Mouse (Mus musculus) embryonic facial prominence, embryonic 14.5 days (tissue): ENCODE measurements around the gene Tmod4. TPM values are rescaled to one million over a fixed set of nuclear protein-coding genes. Genes with fewer than 3 reads are reported as not detected.

Experiments used
- ATAC-seq: fragments of 200-750 bp; cut with Nextera tagmentation; 2 replicates; pipeline ENCODE4 v1.8.0; 2017; ENCODE audit warnings: low read depth, moderate number of reproducible peaks, moderate TSS enrichment
- DNase-seq: peaks from one replicate; pipeline ENCODE4 v3.0.0-alpha.2; 2015; ENCODE audit warnings: low spot score
- H3K27ac ChIP-seq: fragments of 300-500 bp; sonication (generic); replicated peaks from 2 replicates; pipeline ENCODE4 v1.5.1; 2014; ENCODE audit warnings: low read depth, mild to moderate bottlenecking, low read length, moderate library complexity
- H3K27me3 ChIP-seq: fragments of 300-500 bp; sonication (generic); replicated peaks from 2 replicates; pipeline ENCODE4 v1.6.1; 2014; ENCODE audit warnings: low read length; ENCODE audit not compliant: control insufficient read depth, insufficient read depth
- H3K36me3 ChIP-seq: fragments of 300-500 bp; sonication (generic); 2 replicates; pipeline ENCODE4 v1.6.1; 2014; ENCODE audit warnings: low read length, mixed read lengths; ENCODE audit not compliant: control insufficient read depth, insufficient read depth
- H3K4me1 ChIP-seq: fragments of 300-500 bp; sonication (generic); 2 replicates; pipeline ENCODE4 v1.6.1; 2014; ENCODE audit warnings: antibody characterized with exemption, low read length; ENCODE audit not compliant: control insufficient read depth, insufficient read depth
- H3K4me2 ChIP-seq: fragments of 300-500 bp; sonication (generic); 2 replicates; pipeline ENCODE4 v1.6.1; 2014; ENCODE audit warnings: low read depth, mild to moderate bottlenecking, low read length, moderate library complexity, mixed read lengths
- H3K4me3 ChIP-seq: fragments of 300-500 bp; sonication (generic); 2 replicates; pipeline ENCODE4 v1.5.1; 2014; ENCODE audit warnings: low read depth, mild to moderate bottlenecking, low read length
- H3K9ac ChIP-seq: fragments of 300-500 bp; sonication (generic); 2 replicates; pipeline ENCODE4 v1.6.1; 2014; ENCODE audit warnings: low read depth, mild to moderate bottlenecking, low read length, moderate library complexity, mixed read lengths
- H3K9me3 ChIP-seq: fragments of 300-500 bp; sonication (generic); 2 replicates; pipeline ENCODE4 v1.6.1; 2016; ENCODE audit warnings: low read length; ENCODE audit not compliant: control insufficient read depth
- WGBS: fragments of 180-500 bp; shearing (Covaris S2); extraction: QIAGEN DNeasy Blood & Tissue Kit; methylation state at CpG from one replicate; pipeline ENCODE4 v1.1.7; 2014; 5-methylcytosine and 5-hydroxymethylcytosine counted together
- microRNA-seq: library from miRNA; unstranded; fragments of <30 nt; microRNA quantifications from one replicate; pipeline ENCODE4, GENCODE M21; 2016; ENCODE audit warnings: borderline number of aligned reads
- polyA plus RNA-seq: library from polyadenylated mRNA; unstranded; fragments of >200 nt; fragmentation: Nextera tagmentation; extraction: Ambion mirVana; gene quantifications from 2 replicates; pipeline ENCODE4 v1.2.1, GENCODE M21; 2014

Gene Tmod4
- polyA plus RNA-seq, 1 experiment from 2014 or later: 9.7 TPM

DNA sequence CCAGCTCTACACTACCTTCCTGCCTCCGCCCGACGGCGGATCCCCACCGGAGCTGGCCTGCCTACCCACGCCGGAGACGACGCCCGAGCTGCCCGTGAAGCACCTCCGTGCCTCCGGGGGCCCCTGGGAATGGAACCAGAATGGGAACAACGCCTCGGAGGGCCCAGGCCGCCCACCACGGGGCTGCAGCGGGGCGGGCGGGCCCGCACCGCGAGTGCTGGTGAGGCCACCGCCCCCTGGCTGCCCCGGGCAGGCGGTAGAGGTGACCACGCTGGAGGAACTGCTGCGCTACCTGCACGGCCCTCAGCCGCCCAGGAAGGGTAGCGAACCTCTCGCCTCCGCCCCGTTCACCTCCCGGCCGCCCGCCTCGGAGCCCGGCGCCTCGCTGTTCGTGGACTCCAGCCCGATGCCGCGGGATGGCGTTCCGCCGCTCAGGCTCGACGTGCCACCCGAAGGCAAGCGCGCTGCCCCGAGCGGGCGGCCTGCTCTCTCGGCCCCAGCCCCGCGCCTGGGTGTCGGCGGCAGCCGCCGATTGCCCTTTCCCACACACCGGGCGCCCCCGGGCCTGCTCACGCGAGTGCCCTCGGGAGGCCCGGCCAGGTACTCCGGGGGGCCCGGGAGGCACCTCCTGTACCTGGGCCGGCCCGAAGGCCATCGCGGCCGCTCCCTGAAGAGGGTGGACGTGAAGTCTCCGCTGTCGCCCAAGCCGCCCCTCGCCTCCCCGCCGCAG is 48.4 kb downstream of the Tmod4 start:
- ATAC-seq (0 out of 2 replicates have a peak, but pooled peaks have one; percentile 3), DNase-seq (no peak)
- Histone ChIP-seq H3K4me3 (peak overlapping the region; percentile 27; the same call in 1 of the 2 replicates), H3K4me2 (peak overlapping the region; percentile 43), H3K9ac (peak overlapping the region; percentile 53), H3K4me1 (peaks cover 13% of the 10 kb centered on the region), H3K36me3 (peaks cover 58% of the 10 kb centered on the region), H3K27ac (no peak overlapping the region), H3K27me3 (peaks cover 43% of the 10 kb centered on the region), H3K9me3 (no peaks in the 10 kb centered on the region)
- WGBS: 24% methylated on average over 34 of the region's 84 CpGs

DNA sequence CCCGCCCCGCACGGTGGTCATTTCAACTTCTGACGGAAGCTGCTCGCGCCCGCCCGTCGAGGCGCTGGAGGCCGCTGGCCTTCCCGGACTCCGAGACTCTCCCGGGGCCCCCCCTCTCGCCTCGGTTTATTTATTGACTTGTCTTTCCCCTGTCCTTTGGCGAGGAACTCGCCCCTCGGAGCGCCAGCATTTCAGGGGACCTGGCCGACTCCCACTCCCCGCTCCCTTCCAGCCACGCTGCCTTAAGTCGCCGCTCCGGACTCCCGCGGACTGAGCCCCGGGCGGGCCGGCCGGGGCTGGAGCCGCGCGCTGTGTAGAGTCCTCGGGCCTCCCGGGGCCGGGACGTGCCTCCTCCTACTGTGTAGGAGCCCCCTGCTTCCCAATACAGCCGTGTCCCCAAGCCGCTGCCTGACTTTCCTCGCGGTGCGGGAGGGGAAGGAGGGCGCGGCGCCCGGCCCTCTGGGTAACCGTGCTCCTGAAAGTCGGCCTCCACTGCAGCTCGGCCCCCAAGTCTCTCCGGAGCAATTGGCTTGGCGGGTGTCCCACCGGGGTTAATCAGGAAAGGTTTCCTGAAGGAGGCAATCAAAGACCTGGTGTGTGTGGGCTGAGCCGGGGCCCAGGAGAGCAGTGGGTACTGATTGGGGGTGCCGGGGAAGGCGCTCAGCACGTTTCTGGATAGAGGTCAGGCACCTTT is 49.1 kb downstream of the Tmod4 start:
- peak overlapping the region; percentile 27 for H3K4me3 ChIP-seq
- peaks cover 51% of the 10 kb centered on the region for H3K36me3 ChIP-seq
- ATAC-seq (peak; percentile 48), DNase-seq (peak; percentile 41)
- H3K9ac ChIP-seq: peak overlapping the region; percentile 53
- no peaks in the 10 kb centered on the region for H3K9me3 ChIP-seq
- no peak overlapping the region for H3K27ac ChIP-seq
- peaks cover 43% of the 10 kb centered on the region for H3K27me3 ChIP-seq
- peak overlapping the region; percentile 43 for H3K4me2 ChIP-seq
- WGBS: 15% methylated on average over 51 of the region's 58 CpGs
- peaks cover 13% of the 10 kb centered on the region for H3K4me1 ChIP-seq

DNA sequence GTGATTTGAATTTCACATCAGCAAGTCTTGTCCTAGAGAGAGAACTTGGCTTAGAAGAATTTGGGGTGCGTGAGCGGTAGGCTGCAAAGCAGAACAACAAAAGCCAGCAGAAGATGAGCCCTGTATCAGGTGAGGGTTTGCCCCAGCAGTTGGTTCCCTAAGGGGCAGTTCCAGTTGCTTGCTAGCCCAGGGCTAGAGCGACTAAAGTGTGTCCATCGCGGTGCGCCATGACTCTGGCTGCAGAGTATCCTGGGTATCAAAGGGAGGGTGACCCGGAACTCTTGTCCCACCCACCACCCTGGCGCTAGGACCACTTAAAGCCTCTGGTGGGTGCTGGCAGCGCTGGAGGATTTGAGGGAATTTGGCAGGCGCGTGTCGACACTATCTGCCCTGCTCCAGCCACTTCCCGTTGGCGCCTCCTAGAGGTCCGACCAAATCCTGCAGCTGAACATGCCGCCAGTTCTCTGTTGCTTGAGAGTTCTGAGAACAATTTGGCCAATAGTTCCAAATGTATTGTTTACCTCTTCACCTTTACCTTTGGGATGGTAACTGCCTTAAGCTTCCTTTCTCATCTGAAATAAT is 49.8 kb downstream of the Tmod4 start:
- H3K27ac ChIP-seq: no peak overlapping the region
- peaks cover 13% of the 10 kb centered on the region for H3K4me1 ChIP-seq
- 0 out of 2 replicates have a peak overlapping the region, but pooled peaks have one; percentile 34 for H3K9ac ChIP-seq
- peak overlapping the region; percentile 27 for H3K4me3 ChIP-seq
- H3K27me3 ChIP-seq: peaks cover 43% of the 10 kb centered on the region
- ATAC-seq: peak; percentile 35
- DNase-seq: peak; percentile 82
- 10% methylated on average over 16 of the region's 16 CpGs for WGBS
- H3K4me2 ChIP-seq: peak overlapping the region; percentile 43
- H3K9me3 ChIP-seq: no peaks in the 10 kb centered on the region
- peaks cover 44% of the 10 kb centered on the region for H3K36me3 ChIP-seq

DNA sequence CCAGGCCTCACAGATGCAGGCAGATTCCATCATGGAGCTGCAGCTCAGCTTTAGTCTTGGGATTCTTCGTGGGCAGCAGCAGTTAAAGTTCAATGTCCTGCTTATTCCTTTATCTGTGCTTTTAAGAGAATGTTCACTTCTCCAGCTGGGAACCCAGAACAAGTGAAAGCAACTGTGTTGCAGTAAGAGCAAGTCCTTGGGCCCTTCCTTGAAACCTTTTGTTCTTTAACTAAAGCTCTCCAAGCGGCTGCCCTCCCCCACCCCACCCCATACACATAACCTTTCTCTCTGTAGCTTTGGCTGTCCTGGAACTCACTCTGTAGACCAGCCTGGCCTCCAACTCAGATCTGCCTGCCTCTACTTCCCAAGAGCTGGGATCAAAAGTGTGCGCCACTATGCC is 52.2 kb downstream of the Tmod4 start:
- Histone ChIP-seq H3K4me3 (no peak overlapping the region), H3K4me1 (peaks cover 13% of the 10 kb centered on the region), H3K27me3 (peaks cover 27% of the 10 kb centered on the region), H3K36me3 (peaks cover 21% of the 10 kb centered on the region), H3K27ac (no peak overlapping the region), H3K9me3 (no peaks in the 10 kb centered on the region), H3K9ac (no peak overlapping the region), H3K4me2 (no peak overlapping the region)
- ATAC-seq (no peak), DNase-seq (no peak)
- 71% methylated on average over 3 of the region's 3 CpGs for whole genome bisulfite sequencing

DNA sequence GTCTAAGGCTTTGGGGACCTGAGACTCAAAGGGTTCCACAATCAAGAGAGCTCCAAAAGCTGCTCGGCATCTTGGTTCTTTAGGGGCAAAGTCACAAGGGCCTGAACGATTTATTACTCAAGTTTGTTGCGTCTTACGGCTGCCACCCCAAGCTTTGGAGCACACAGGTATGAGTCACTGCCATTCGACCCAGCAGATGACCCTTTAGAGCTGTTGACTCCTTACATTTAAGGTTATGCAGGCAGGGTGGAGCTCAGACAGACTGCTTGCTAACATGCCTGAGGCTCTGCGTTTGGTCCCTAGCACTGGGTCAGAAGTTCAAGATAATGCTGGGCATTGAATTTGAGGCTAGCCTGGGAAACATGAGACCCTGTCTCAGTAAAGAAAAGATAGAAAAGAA is 53.3 kb downstream of the Tmod4 start:
- peaks cover 16% of the 10 kb centered on the region for H3K27me3 ChIP-seq
- H3K9ac ChIP-seq: no peak overlapping the region
- H3K4me1 ChIP-seq: peaks cover 13% of the 10 kb centered on the region
- no peak for DNase-seq
- H3K4me2 ChIP-seq: no peak overlapping the region
- H3K9me3 ChIP-seq: no peaks in the 10 kb centered on the region
- no peak overlapping the region for H3K27ac ChIP-seq
- H3K36me3 ChIP-seq: peaks cover 18% of the 10 kb centered on the region
- ATAC-seq: no peak
- WGBS: 64% methylated on average over 6 of the region's 6 CpGs
- H3K4me3 ChIP-seq: no peak overlapping the region

Small RNA genes lying within 50 kb of the gene (microRNA-seq; reads per million reads assigned to microRNA genes)
- gene Mir8099-1: not detected

Other genes starting within 250 kb of the Tmod4 start
- gene Psmb4, start 237.5 kb upstream of the Tmod4 start, polyA plus RNA-seq: 351 and 365 TPM in 2 replicates
- 38.7 and 41.0 TPM in 2 replicates for gene Selenbp1, start 191.4 kb upstream of the Tmod4 start, polyA plus RNA-seq
- 10.2 and 12.5 TPM in 2 replicates for gene Rfx5, start 170.4 kb upstream of the Tmod4 start, polyA plus RNA-seq
- gene Pi4kb, start 149.7 kb upstream of the Tmod4 start, polyA plus RNA-seq: 26.5 and 28.2 TPM in 2 replicates
- gene Zfp687, start 109.0 kb upstream of the Tmod4 start, polyA plus RNA-seq: 17.3 and 22.0 TPM in 2 replicates
- gene Psmd4, start 81.9 kb upstream of the Tmod4 start, polyA plus RNA-seq: 234 and 252 TPM in 2 replicates
- 13.7 and 14.9 TPM in 2 replicates for gene Pip5k1a, start 17.5 kb upstream of the Tmod4 start, polyA plus RNA-seq
- 107 and 118 TPM in 2 replicates for gene Vps72, start 13.5 kb upstream of the Tmod4 start, polyA plus RNA-seq
- 58.3 and 62.2 TPM in 2 replicates for gene Scnm1, start 9.5 kb downstream of the Tmod4 start, polyA plus RNA-seq
- gene Lysmd1, start 9.6 kb downstream of the Tmod4 start, polyA plus RNA-seq: 12.0 and 13.2 TPM in 2 replicates
- 5.8 and 6.4 TPM in 2 replicates for gene Tnfaip8l2, start 17.9 kb downstream of the Tmod4 start, polyA plus RNA-seq
- gene Sema6c, start 36.0 kb downstream of the Tmod4 start, polyA plus RNA-seq: 14.4 and 16.6 TPM in 2 replicates
- 7.8 and 8.0 TPM in 2 replicates for gene Gabpb2, start 93.4 kb downstream of the Tmod4 start, polyA plus RNA-seq
- gene Cdc42se1, start 104.3 kb downstream of the Tmod4 start, polyA plus RNA-seq: 111 and 125 TPM in 2 replicates
- gene Mllt11, start 107.7 kb downstream of the Tmod4 start, polyA plus RNA-seq: 36.9 and 37.2 TPM in 2 replicates
- gene Gm128, start 117.1 kb downstream of the Tmod4 start, polyA plus RNA-seq: 0.38 and 0.41 TPM in 2 replicates
- gene Bnipl, start 126.7 kb downstream of the Tmod4 start, polyA plus RNA-seq: 6.1 and 6.9 TPM in 2 replicates
- 37.7 and 44.9 TPM in 2 replicates for gene Mindy1, start 156.9 kb downstream of the Tmod4 start, polyA plus RNA-seq
- 24.2 and 24.4 TPM in 2 replicates for gene Prune1, start 157.6 kb downstream of the Tmod4 start, polyA plus RNA-seq
- gene Anxa9, start 182.7 kb downstream of the Tmod4 start, polyA plus RNA-seq: 2.8 TPM in 2 replicates
- 133 and 134 TPM in 2 replicates for gene Cers2, start 190.3 kb downstream of the Tmod4 start, polyA plus RNA-seq
- gene Setdb1, start 232.7 kb downstream of the Tmod4 start, polyA plus RNA-seq: 39.3 and 44.2 TPM in 2 replicates